Mouse (Mus musculus): ENCODE data around the gene Sestd1. TPM values are rescaled to one million over a fixed set of nuclear protein-coding genes. Genes with fewer than 3 reads are reported as not detected.

Gene Sestd1
- polyA plus RNA-seq, 1 experiment from 2014 or later: 13.2 TPM

DNA sequence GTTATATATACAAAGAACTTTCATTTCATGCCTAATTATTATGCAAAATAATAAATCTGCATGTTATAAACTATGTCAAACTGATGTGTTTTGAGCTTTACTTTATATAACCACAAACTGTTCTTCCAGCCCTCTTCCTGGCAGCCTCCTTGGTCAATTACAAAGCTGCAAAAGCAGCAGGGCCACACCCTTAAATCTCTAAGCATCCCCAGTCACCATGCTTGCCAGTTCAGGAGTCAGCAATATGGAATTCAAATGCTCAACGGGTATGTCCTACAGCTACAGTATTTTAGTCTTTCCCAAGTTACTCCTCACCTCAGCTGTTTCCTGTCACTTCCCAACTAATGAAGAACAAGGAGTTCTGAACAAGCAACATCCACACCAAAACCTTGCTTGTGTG, 10.3 kb downstream of the Sestd1 start:
- Histone ChIP-seq H3K27ac (replicated peaks) (no peak overlapping the region), H3K9me3 (replicated peaks) (no peaks in the 10 kb centered on the region), H3K9ac (no peak overlapping the region), H3K27me3 (no peaks in the 10 kb centered on the region), H3K4me3 (replicated peaks) (no peak overlapping the region), H3K4me1 (peaks cover 34% of the 10 kb centered on the region), H3K36me3 (no peaks in the 10 kb centered on the region), H3K4me2 (replicated peaks) (no peak overlapping the region)
- 37% methylated on average over 1 of the region's 1 CpGs for WGBS
- ATAC-seq (ENCODE audit: insufficient number of reproducible peaks, low FRiP score, low TSS enrichment, low read depth): no peak

DNA sequence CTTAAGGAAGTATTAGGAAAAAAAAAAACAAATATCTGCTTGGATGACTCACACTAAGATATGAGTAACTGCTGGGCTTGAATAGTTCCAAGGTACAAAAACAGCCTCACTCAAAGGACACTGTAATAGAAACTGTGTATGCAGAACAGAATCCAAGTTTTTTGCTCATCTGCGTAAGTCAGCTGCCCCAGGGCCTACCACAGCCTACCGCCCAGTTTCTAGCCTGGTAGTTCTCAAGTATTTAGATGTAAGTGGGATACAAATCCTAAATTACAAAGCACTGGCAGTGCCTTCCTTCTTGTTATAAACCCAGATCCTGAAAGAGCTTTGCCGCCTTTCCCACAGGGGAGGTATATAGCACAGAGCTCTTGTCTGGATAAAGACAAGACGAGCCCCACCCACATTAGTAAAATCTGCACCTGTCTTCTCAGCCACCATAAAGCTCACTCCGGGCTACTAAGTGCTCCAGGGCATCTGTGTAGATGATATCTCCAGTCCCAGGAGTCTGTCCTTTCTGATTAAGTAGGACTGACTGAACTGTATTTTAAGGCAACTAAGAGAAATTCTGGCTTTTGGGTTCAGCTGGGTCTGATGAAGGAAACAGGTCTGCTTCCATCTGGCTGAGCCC, 11.7 kb downstream of the Sestd1 start:
- H3K9ac ChIP-seq: no peak overlapping the region
- H3K27ac ChIP-seq (replicated peaks): no peak overlapping the region; the same call in 1 of the 2 replicates
- no peak overlapping the region for H3K4me3 ChIP-seq (replicated peaks)
- H3K27me3 ChIP-seq: no peaks in the 10 kb centered on the region
- no peaks in the 10 kb centered on the region for H3K9me3 ChIP-seq (replicated peaks)
- no peaks in the 10 kb centered on the region for H3K36me3 ChIP-seq
- 51% methylated on average over 5 of the region's 5 CpGs for WGBS
- H3K4me1 ChIP-seq: peaks cover 44% of the 10 kb centered on the region
- H3K4me2 ChIP-seq (replicated peaks): no peak overlapping the region
- ATAC-seq (ENCODE audit: insufficient number of reproducible peaks, low FRiP score, low TSS enrichment, low read depth): no peak

DNA sequence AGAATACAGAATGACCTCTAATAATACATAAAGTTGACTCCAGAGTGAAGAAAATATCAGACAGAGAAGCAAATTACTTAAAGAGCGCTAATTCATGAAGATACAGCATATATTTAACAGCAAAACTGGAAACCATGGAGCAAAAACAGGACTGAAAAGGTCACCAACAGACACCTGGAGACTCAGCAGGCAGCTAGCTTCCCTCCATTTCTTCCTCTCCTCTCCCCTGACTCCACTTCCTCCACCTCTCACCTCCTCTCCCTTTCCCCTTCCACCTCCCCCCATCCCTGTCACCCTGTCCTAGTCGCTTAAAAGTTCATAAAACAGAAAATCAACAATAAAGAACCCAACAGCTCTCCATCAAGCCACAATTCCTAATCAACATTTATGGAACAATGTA, 13.5 kb downstream of the Sestd1 start:
- Histone ChIP-seq H3K36me3 (no peaks in the 10 kb centered on the region), H3K9ac (no peak overlapping the region), H3K4me1 (peaks cover 44% of the 10 kb centered on the region), H3K9me3 (replicated peaks) (no peaks in the 10 kb centered on the region), H3K27ac (replicated peaks) (no peak overlapping the region), H3K27me3 (no peaks in the 10 kb centered on the region), H3K4me2 (replicated peaks) (no peak overlapping the region), H3K4me3 (replicated peaks) (no peak overlapping the region)
- 94% methylated on average over 2 of the region's 2 CpGs for WGBS
- ATAC-seq (ENCODE audit: insufficient number of reproducible peaks, low FRiP score, low TSS enrichment, low read depth): no peak

DNA sequence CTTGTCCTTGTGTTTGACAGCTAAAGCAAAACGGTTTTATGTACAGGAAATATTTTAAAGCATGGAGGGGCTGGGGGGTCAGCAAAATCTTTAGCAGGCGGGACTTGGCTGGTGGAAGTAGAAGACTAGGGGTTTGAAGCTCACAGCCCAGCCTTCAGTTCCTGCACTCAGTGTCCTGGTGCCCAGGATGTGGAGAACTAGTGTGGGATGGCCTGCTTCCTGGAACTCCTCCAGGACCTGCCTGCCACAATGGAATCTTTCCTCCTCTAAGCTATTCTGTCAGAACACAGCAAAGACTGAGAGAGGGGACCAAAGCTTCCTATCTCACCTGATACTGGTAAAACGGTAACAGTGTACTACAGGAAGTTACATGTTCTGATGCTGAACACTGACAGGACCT, 14.4 kb downstream of the Sestd1 start:
- Histone ChIP-seq H3K9ac (no peak overlapping the region), H3K27ac (replicated peaks) (no peak overlapping the region), H3K4me3 (replicated peaks) (no peak overlapping the region), H3K27me3 (no peaks in the 10 kb centered on the region), H3K36me3 (no peaks in the 10 kb centered on the region), H3K4me1 (peaks cover 44% of the 10 kb centered on the region), H3K4me2 (replicated peaks) (no peak overlapping the region), H3K9me3 (replicated peaks) (no peaks in the 10 kb centered on the region)
- 61% methylated on average over 3 of the region's 3 CpGs for WGBS
- no peak for ATAC-seq (ENCODE audit: insufficient number of reproducible peaks, low FRiP score, low TSS enrichment, low read depth)

DNA sequence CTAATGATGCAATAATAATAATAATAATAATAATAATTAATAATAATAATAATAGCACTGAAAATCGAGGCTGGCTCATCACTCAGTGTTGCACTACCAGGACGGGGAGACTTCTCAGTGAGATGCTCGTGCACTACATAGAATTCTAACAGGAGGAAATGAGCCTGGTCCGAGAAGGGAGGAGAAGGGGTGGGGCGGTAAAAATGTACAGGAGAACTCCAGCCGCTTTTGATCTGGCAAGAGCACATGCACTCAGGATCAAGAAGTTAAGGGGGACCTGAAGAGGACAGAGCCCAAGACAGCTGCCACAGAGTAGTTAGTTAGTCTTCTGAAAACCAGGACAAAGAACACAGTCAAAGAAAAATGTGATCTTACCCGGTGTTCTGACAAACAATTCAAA, 15.1 kb downstream of the Sestd1 start:
- no peak for ATAC-seq (ENCODE audit: insufficient number of reproducible peaks, low FRiP score, low TSS enrichment, low read depth)

DNA sequence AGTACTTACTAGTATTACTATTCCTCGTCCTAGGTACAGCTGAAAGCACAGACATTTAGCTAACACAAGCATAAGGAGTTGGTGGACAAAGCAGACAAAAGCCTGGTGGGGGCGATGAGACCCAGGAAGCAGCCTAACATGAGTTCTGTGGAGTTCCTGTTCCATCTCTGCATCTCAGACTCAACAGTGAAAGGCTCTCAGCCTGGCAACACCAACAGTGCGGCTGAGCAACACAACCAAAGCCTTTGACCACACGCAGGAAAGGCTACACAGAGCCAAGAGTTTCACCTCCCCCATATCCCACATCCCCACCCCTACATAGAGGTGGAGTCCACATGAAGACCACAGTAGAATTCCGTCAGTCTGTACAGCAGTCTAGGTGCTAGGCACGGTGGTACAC, 15.8 kb downstream of the Sestd1 start:
- Histone ChIP-seq H3K27me3 (no peaks in the 10 kb centered on the region), H3K9me3 (replicated peaks) (no peaks in the 10 kb centered on the region), H3K36me3 (no peaks in the 10 kb centered on the region), H3K9ac (no peak overlapping the region), H3K4me2 (replicated peaks) (no peak overlapping the region), H3K4me3 (replicated peaks) (no peak overlapping the region), H3K4me1 (peaks cover 36% of the 10 kb centered on the region), H3K27ac (replicated peaks) (no peak overlapping the region)
- 80% methylated on average over 6 of the region's 6 CpGs for WGBS
- no peak for ATAC-seq (ENCODE audit: insufficient number of reproducible peaks, low FRiP score, low TSS enrichment, low read depth)

More for the DNA sequence above, 15.1 kb downstream of the Sestd1 start:
- no peak overlapping the region for H3K4me2 ChIP-seq (replicated peaks)
- H3K27me3 ChIP-seq: no peaks in the 10 kb centered on the region
- peaks cover 43% of the 10 kb centered on the region for H3K4me1 ChIP-seq
- H3K36me3 ChIP-seq: no peaks in the 10 kb centered on the region
- H3K9me3 ChIP-seq (replicated peaks): no peaks in the 10 kb centered on the region
- WGBS: 65% methylated on average over 7 of the region's 7 CpGs
- no peak overlapping the region for H3K4me3 ChIP-seq (replicated peaks)
- H3K9ac ChIP-seq: no peak overlapping the region
- H3K27ac ChIP-seq (replicated peaks): no peak overlapping the region

DNA sequence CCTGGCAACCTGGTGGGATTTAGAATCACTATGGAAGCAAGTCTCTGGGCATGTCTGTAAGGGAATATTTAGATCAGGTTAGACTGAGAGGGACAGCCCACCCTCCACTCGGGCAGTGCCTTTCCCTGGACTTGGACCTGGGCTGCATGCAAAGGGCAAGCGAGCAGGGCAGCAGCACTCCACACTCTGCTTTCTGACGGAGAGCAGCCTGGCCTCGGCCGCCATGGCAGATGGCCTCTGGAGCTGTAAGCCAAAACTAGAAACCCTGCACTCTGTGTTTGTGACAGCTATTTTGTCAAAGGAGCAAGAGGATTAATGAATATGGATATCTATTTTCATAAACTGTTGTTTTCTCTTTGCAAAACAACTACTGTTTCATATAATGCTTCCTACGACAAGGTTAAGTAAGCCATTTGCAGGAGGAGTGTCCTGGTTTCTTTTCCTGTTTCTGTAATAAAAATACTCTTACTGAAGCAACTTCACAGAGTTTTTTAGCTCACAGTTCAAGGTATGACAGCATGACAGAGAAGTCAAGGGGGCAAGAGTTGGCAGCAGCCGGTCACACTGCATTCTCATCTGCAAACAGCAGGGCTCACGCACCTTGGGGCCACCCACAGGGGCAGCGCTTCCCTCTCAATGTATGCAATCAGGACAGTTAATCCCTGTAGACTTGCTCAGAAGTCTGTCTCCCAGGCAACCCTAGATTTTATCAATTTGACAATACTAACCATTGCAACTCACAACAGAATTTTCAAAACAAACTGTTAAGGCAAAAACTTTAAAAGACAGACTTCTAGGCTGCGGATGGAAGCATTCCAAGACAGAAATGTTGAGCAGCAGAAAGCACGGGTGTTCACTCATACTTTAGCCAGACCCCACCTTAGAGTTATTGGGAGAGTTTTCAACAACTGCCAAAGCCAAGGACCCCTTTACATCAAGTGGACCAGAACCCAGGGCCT, 16.6 kb downstream of the Sestd1 start:
- no peak overlapping the region for H3K4me2 ChIP-seq (replicated peaks)
- peaks cover 29% of the 10 kb centered on the region for H3K4me1 ChIP-seq
- no peaks in the 10 kb centered on the region for H3K36me3 ChIP-seq
- H3K9ac ChIP-seq: no peak overlapping the region
- ATAC-seq (ENCODE audit: insufficient number of reproducible peaks, low FRiP score, low TSS enrichment, low read depth): no peak
- 54% methylated on average over 11 of the region's 11 CpGs for WGBS
- no peak overlapping the region for H3K27ac ChIP-seq (replicated peaks)
- no peaks in the 10 kb centered on the region for H3K27me3 ChIP-seq
- no peak overlapping the region for H3K4me3 ChIP-seq (replicated peaks)
- no peaks in the 10 kb centered on the region for H3K9me3 ChIP-seq (replicated peaks)

DNA sequence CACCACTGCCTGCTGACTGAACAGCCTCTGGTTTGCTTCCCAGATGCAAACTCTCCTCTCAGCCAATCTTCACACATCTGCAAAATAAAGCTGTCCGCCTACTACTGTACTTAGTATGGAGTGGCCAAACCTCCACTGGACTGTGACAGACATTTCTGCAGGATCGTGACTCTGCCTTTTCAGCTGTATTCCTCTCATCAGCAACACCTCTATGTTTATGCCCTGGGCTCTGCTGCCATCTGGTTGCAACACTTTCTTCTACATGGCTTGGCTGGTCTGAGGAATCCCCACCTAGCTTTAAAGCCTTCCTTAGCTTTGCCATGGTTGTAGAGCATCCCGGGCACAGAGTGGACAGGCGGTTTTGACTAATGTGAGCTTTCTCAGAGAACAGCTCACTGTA, 20.3 kb downstream of the Sestd1 start:
- Histone ChIP-seq H3K36me3 (no peaks in the 10 kb centered on the region), H3K4me2 (replicated peaks) (no peak overlapping the region), H3K9me3 (replicated peaks) (no peaks in the 10 kb centered on the region), H3K27ac (replicated peaks) (no peak overlapping the region), H3K27me3 (no peaks in the 10 kb centered on the region), H3K9ac (no peak overlapping the region), H3K4me1 (peaks cover 13% of the 10 kb centered on the region; the same call in 1 of the 2 replicates), H3K4me3 (replicated peaks) (no peak overlapping the region)
- 77% methylated on average over 4 of the region's 4 CpGs for WGBS
- ATAC-seq (ENCODE audit: insufficient number of reproducible peaks, low FRiP score, low TSS enrichment, low read depth): no peak

DNA sequence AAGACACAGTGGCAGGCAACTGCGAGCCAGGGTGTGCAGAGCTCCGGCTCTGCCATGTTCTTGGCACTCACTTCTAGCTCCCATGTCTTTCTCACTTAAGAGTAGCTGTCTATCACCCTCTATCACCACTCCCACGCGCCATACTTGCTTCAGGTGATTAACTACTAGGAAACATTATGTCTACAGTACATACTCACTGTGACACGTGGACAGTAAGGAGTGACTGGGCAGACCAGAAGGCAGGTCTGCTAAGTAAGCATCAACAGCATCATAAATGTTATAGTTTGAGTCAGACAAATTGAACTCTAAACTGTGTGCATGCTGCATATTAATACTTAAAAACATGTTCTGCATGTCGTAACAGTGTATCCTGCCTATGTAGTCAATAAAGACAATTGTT, 27.2 kb downstream of the Sestd1 start:
- Histone ChIP-seq H3K27me3 (no peaks in the 10 kb centered on the region), H3K9me3 (replicated peaks) (no peaks in the 10 kb centered on the region), H3K4me1 (peaks cover 11% of the 10 kb centered on the region), H3K9ac (no peak overlapping the region), H3K27ac (replicated peaks) (no peak overlapping the region), H3K4me2 (replicated peaks) (no peak overlapping the region), H3K4me3 (replicated peaks) (no peak overlapping the region), H3K36me3 (no peaks in the 10 kb centered on the region)
- ATAC-seq (ENCODE audit: insufficient number of reproducible peaks, low FRiP score, low TSS enrichment, low read depth): no peak
- 80% methylated on average over 6 of the region's 6 CpGs for WGBS

DNA sequence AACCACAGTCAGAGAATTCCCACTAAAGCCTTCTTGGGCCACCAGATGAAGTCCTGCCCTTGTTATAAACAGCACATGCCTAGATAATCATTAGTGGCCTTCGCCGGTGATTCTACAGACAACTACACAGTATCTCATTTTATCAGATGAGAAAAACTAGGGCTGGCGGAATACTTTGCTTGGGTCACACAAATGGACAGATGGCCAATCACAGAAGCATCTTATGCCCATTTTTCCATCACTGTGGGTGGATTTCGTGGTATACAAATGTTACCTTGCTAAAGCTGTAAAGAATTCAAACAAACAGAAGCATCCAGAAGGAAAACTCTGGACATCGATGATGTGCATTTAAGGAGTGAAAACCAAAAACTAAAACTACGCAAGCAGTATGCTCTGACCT, 28.7 kb downstream of the Sestd1 start:
- Histone ChIP-seq H3K4me1 (peaks cover 19% of the 10 kb centered on the region), H3K4me2 (replicated peaks) (no peak overlapping the region), H3K36me3 (no peaks in the 10 kb centered on the region), H3K27me3 (no peaks in the 10 kb centered on the region), H3K9me3 (replicated peaks) (no peaks in the 10 kb centered on the region), H3K27ac (replicated peaks) (no peak overlapping the region), H3K9ac (no peak overlapping the region), H3K4me3 (replicated peaks) (no peak overlapping the region)
- ATAC-seq (ENCODE audit: insufficient number of reproducible peaks, low FRiP score, low TSS enrichment, low read depth): no peak
- 91% methylated on average over 6 of the region's 6 CpGs for WGBS

DNA sequence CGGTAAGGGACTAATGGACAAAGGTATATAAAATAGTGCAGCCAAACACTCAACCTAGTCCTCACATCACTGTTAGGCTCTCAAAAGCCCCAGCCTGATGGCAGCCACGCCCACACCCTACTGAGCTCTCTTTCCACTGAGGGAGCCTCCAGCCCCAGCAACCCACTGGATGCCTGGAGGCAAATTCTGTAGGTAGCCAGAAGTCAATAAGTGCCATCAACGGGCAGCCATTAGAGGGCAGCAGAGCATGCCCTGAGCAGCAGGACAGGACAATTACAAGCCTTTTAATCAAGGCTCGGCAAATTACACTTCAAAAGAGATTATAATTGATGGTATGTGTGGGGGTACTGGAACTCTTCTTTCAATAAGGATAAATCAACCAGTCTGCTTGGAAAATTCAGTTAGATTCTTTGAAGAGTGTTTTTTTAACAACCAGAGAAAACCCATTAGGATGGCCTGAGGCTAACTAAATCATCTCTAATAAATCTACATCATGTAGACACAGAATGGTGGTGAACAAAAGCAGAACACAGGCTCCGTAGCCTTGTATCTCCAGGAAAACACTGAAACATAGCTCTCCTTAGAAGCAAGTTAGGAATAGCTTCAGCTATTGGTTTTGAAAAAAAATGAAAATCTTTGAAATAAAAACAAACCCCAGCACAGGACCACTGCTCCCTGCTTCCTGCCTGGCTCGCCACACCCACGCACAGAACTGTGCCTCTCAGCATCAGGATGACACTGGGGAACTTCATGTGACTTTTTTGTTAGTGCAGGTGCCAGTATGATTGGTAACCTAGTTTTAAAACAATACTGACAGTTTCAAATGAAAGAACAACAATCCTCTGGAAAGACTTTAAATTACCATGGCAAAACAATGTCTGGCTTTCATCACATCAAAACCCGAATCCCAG, 30.4 kb downstream of the Sestd1 start:
- 31% methylated on average over 8 of the region's 8 CpGs for WGBS
- H3K27me3 ChIP-seq: no peaks in the 10 kb centered on the region

More for the DNA sequence above, 30.4 kb downstream of the Sestd1 start:
- H3K27ac ChIP-seq (replicated peaks): no peak overlapping the region
- H3K36me3 ChIP-seq: no peaks in the 10 kb centered on the region
- H3K9me3 ChIP-seq (replicated peaks): no peaks in the 10 kb centered on the region
- H3K4me2 ChIP-seq (replicated peaks): no peak overlapping the region
- no peak overlapping the region for H3K4me3 ChIP-seq (replicated peaks)
- no peak for ATAC-seq (ENCODE audit: insufficient number of reproducible peaks, low FRiP score, low TSS enrichment, low read depth)
- H3K4me1 ChIP-seq: peaks cover 19% of the 10 kb centered on the region
- H3K9ac ChIP-seq: no peak overlapping the region
